In genomic region chr3:144759719-144760118, GRCm38 (mm10) we compare ENCODE assay signal across 24 mouse cellular contexts. TPM values are rescaled to one million over a fixed set of nuclear protein-coding genes. Genes with fewer than 3 reads are reported as not detected.
A peak's percentile ranks its signal among the peaks of the same experiment; 100 is the strongest.
DNase-seq lines count a peak whose midpoint lies in the region; ATAC-seq and TF ChIP-seq lines count a peak whose summit lies in the region.
"Had no signal": no experiment of that assay in that cellular context is flagged by ENCODE, and none has a peak within 500 bp of the region (broad histone marks: within the 10 kb centered on the region; RNA-seq: fewer than 3 reads in every experiment).

No protein-coding gene starts in this region.

- peak overlapping the region; percentile 64 for H3K4me2 ChIP-seq in heart, embryonic 13.5 days
- H3K4me2 ChIP-seq in kidney, postnatal 0 days (ENCODE audit: low read length), result peak overlapping the region; percentile 35; the same call in 1 of the 2 replicates
- no peak overlapping the region for H3K4me2 ChIP-seq in stomach, embryonic 16.5 days (ENCODE audit: low read depth, low read length)
- H3K4me2 ChIP-seq: embryonic facial prominence, embryonic 12.5 days; forebrain, embryonic 15.5 days; hindbrain, embryonic 14.5 days; neural tube, embryonic 12.5 days had no signal

- H3K27me3 ChIP-seq in heart, embryonic 13.5 days (replicated peaks), result no peaks in the 10 kb centered on the region
- H3K27me3 ChIP-seq in kidney, postnatal 0 days (ENCODE audit: insufficient read depth, low read length), result no peaks in the 10 kb centered on the region
- H3K27me3 ChIP-seq in stomach, embryonic 16.5 days (ENCODE audit: control insufficient read depth, insufficient read depth, low read length), result no peaks in the 10 kb centered on the region
- H3K27me3 ChIP-seq: embryonic facial prominence, embryonic 12.5 days; forebrain, embryonic 15.5 days; neural tube, embryonic 12.5 days had no signal

- peak overlapping the region; percentile 84 for H3K27ac ChIP-seq in heart, embryonic 13.5 days (replicated peaks)
- no peak overlapping the region for H3K27ac ChIP-seq in kidney, postnatal 0 days
- H3K27ac ChIP-seq in stomach, embryonic 16.5 days (ENCODE audit: low read length), result no peak overlapping the region
- H3K27ac ChIP-seq: embryonic facial prominence, embryonic 12.5 days; forebrain, embryonic 15.5 days; hindbrain, embryonic 14.5 days; left cerebral cortex, adult 2 months; neural tube, embryonic 12.5 days had no signal

- WGBS in heart, embryonic 13.5 days, result 64% methylated on average over 3 of the region's 3 CpGs
- 71% methylated on average over 3 of the region's 3 CpGs for WGBS in kidney, postnatal 0 days
- WGBS in stomach, embryonic 16.5 days, result 64% methylated on average over 3 of the region's 3 CpGs

- no peak for TF ChIP-seq CTCF in kidney, postnatal 0 days (IDR thresholded peaks at IDR 0.05; ENCODE audit: low read depth)

- DNase-seq in heart, adult 8-10 months (ENCODE audit: low spot score), result no peak
- DNase-seq in kidney, postnatal 0 days (ENCODE audit: low spot score), result no peak
- DNase-seq in kidney, postnatal 36 days, result no peak
- DNase-seq in brain, adult 2 months (ENCODE audit: low read depth, low spot score), result peak; percentile 3
- no peak for DNase-seq in Muller cell, postnatal 12 days (ENCODE audit: inconsistent ontology term)
- DNase-seq: adrenal gland, adult 8-10 months; cerebellum, adult 9-11 months; gastrocnemius, postnatal 25 days; kidney, adult 11 months; kidney, postnatal 4 days; layer of hippocampus, adult 9-11 months; left cerebral cortex, postnatal 4 days; liver; lung, adult 18-20 months; thymus, postnatal 25 days had no signal

- ATAC-seq in heart, embryonic 13.5 days (ENCODE audit: extremely low read depth, insufficient number of reproducible peaks, low FRiP score, low TSS enrichment), result no peak
- no peak for ATAC-seq in kidney, postnatal 0 days (replicated peaks; ENCODE audit: low FRiP score, low read depth)
- no peak for ATAC-seq in stomach, embryonic 16.5 days (ENCODE audit: insufficient read depth, low FRiP score)
- ATAC-seq: forebrain, embryonic 15.5 days; Patski had no signal

- no peaks in the 10 kb centered on the region for H3K9me3 ChIP-seq in heart, embryonic 13.5 days
- H3K9me3 ChIP-seq in kidney, postnatal 0 days (replicated peaks; ENCODE audit: low read length), result no peaks in the 10 kb centered on the region
- no peaks in the 10 kb centered on the region for H3K9me3 ChIP-seq in stomach, embryonic 16.5 days (replicated peaks; ENCODE audit: control insufficient read depth, low read length)
- H3K9me3 ChIP-seq: embryonic facial prominence, embryonic 12.5 days; forebrain, embryonic 15.5 days; neural tube, embryonic 12.5 days had no signal

- H3K4me1 ChIP-seq in heart, embryonic 13.5 days, result peaks cover 24% of the 10 kb centered on the region
- no peaks in the 10 kb centered on the region; the same call in 1 of the 2 replicates for H3K4me1 ChIP-seq in kidney, postnatal 0 days (replicated peaks; ENCODE audit: insufficient read depth, low read length)
- H3K4me1 ChIP-seq in stomach, embryonic 16.5 days (ENCODE audit: control insufficient read depth, insufficient read depth, low read length), result peaks cover 12% of the 10 kb centered on the region; the same call in 1 of the 2 replicates
- H3K4me1 ChIP-seq: embryonic facial prominence, embryonic 12.5 days; forebrain, embryonic 15.5 days; neural tube, embryonic 12.5 days had no signal

- H3K9ac ChIP-seq in heart, embryonic 13.5 days, result peak overlapping the region; percentile 53
- H3K9ac ChIP-seq in kidney, postnatal 0 days (ENCODE audit: low read depth, low read length), result no peak overlapping the region
- no peak overlapping the region for H3K9ac ChIP-seq in stomach, embryonic 16.5 days (ENCODE audit: low read length)
- H3K9ac ChIP-seq: embryonic facial prominence, embryonic 12.5 days; forebrain, embryonic 15.5 days; hindbrain, embryonic 14.5 days; neural tube, embryonic 12.5 days had no signal

- peaks cover 17% of the 10 kb centered on the region for H3K36me3 ChIP-seq in heart, embryonic 13.5 days
- H3K36me3 ChIP-seq in kidney, postnatal 0 days (ENCODE audit: insufficient read depth, low read length), result no peaks in the 10 kb centered on the region
- H3K36me3 ChIP-seq in stomach, embryonic 16.5 days (ENCODE audit: control insufficient read depth, insufficient read depth, low read length), result no peaks in the 10 kb centered on the region
- H3K36me3 ChIP-seq: embryonic facial prominence, embryonic 12.5 days; forebrain, embryonic 15.5 days; neural tube, embryonic 12.5 days had no signal

- H3K4me3 ChIP-seq in heart, embryonic 13.5 days, result peak overlapping the region; percentile 43
- H3K4me3 ChIP-seq in kidney, postnatal 0 days (replicated peaks; ENCODE audit: low read depth, low read length), result 0 out of 2 replicates have a peak overlapping the region, but pooled peaks have one; percentile 7
- H3K4me3 ChIP-seq in stomach, embryonic 16.5 days (replicated peaks; ENCODE audit: low read length), result peak overlapping the region; percentile 4; the same call in 1 of the 2 replicates
- H3K4me3 ChIP-seq: embryonic facial prominence, embryonic 12.5 days; forebrain, embryonic 15.5 days; left cerebral cortex, adult 2 months; neural tube, embryonic 12.5 days had no signal

RNA-seq across cellular contexts. Expression of gene Clca3a1, which starts 1.1 kb away (rescaled TPM):
- polyA plus RNA-seq in heart, embryonic 13.5 days (2015; fragmentation: Nextera tagmentation; extraction: Ambion mirVana), result 18.6 TPM in 2 replicates
- 1 to 10 TPM in 1 of 4 experiments, under 1 TPM in 3; 0.66 to 1.3 (median 0.76) TPM for total RNA-seq in heart, adult 8-10 months (2022)
- 16.1 and 20.4 TPM in 2 replicates for polyA plus RNA-seq in kidney, postnatal 0 days (2015; fragmentation: Nextera tagmentation; extraction: Ambion mirVana)
- 7.6 and 12.7 TPM in 2 replicates for polyA plus RNA-seq in stomach, embryonic 16.5 days (2015; fragmentation: Nextera tagmentation; extraction: Ambion mirVana)

RNA-seq across cellular contexts. Expression of gene Sh3glb1, which starts 39.6 kb away (rescaled TPM):
- 124 and 134 TPM in 2 replicates for polyA plus RNA-seq in heart, embryonic 13.5 days (2015; fragmentation: Nextera tagmentation; extraction: Ambion mirVana)
- 100 to 1,000 TPM; 329 to 372 (median 356) TPM for total RNA-seq in heart, adult 8-10 months (2022)
- polyA plus RNA-seq in kidney, postnatal 0 days (2015; fragmentation: Nextera tagmentation; extraction: Ambion mirVana), result 128 and 129 TPM in 2 replicates
- polyA plus RNA-seq in stomach, embryonic 16.5 days (2015; fragmentation: Nextera tagmentation; extraction: Ambion mirVana), result 89.3 and 91.0 TPM in 2 replicates

RNA-seq across cellular contexts. Expression of gene Clca3a2, which starts 59.6 kb away (rescaled TPM):
- 2.8 and 7.3 TPM in 2 replicates for polyA plus RNA-seq in heart, embryonic 13.5 days (2015; fragmentation: Nextera tagmentation; extraction: Ambion mirVana)
- total RNA-seq in heart, adult 8-10 months (2022), result under 1 TPM in 3 of 4 experiments, not detected in 1; 0.09 to 0.41 (median 0.20) TPM
- 0.32 and 0.46 TPM in 2 replicates for polyA plus RNA-seq in kidney, postnatal 0 days (2015; fragmentation: Nextera tagmentation; extraction: Ambion mirVana)
- 0.77 and 1.1 TPM in 2 replicates for polyA plus RNA-seq in stomach, embryonic 16.5 days (2015; fragmentation: Nextera tagmentation; extraction: Ambion mirVana)
- total RNA-seq: adrenal gland, adult 8-10 months; gastrocnemius, postnatal 25 days; megakaryocyte-erythroid progenitor cell, adult 5-6 weeks had no signal
- polyA plus RNA-seq: embryonic facial prominence, embryonic 12.5 days; forebrain, embryonic 15.5 days; hindbrain, embryonic 14.5 days; neural tube, embryonic 12.5 days had no signal
